Mouse (Mus musculus) urinary bladder, postnatal 14 days (tissue): ENCODE data around the gene Lifr.
A peak's percentile ranks its signal among the peaks of the same experiment; 100 is the strongest.

Experiments used
- DNase-seq: peaks from one replicate; pipeline ENCODE4 v3.0.0; 2021; ENCODE audit warnings: low spot score

Gene Lifr

GRCm38 (mm10) chr15:7157658-7158057 lies 67.2 kb downstream of the Lifr start:
- DNase-seq, result no peak

GRCm38 (mm10) chr15:7159869-7160268 lies 69.5 kb downstream of the Lifr start:
- DNase-seq, result no peak

- DNase-seq, result no peak
Measured at GRCm38 (mm10) chr15:7160321-7160720, 69.9 kb downstream of the Lifr start.

GRCm38 (mm10) chr15:7163851-7164250 lies 73.4 kb downstream of the Lifr start:
- no peak for DNase-seq

- no peak for DNase-seq
Measured at GRCm38 (mm10) chr15:7166735-7167134, 76.3 kb downstream of the Lifr start.

GRCm38 (mm10) chr15:7167238-7167905 lies 77.0 kb downstream of the Lifr start:
- peak; percentile 25 for DNase-seq

GRCm38 (mm10) chr15:7167906-7168532 lies 77.6 kb downstream of the Lifr start:
- DNase-seq, result no peak

GRCm38 (mm10) chr15:7172875-7173274 lies 82.5 kb downstream of the Lifr start:
- DNase-seq, result peak; percentile 65

- no peak for DNase-seq
Measured at GRCm38 (mm10) chr15:7173346-7173745, 82.9 kb downstream of the Lifr start.

- no peak for DNase-seq
Measured at GRCm38 (mm10) chr15:7173776-7174175, 83.4 kb downstream of the Lifr start.

- no peak for DNase-seq
Measured at GRCm38 (mm10) chr15:7180576-7180975, 90.2 kb downstream of the Lifr start.

- no peak for DNase-seq
Measured at GRCm38 (mm10) chr15:7187682-7188081, 97.3 kb downstream of the Lifr start.

GRCm38 (mm10) chr15:7189678-7190454 lies 99.5 kb downstream of the Lifr start:
- no peak for DNase-seq

GRCm38 (mm10) chr15:7191074-7191473 lies 100.7 kb downstream of the Lifr start:
- DNase-seq, result no peak

- DNase-seq, result no peak
Measured at GRCm38 (mm10) chr15:7192582-7192981, 102.2 kb downstream of the Lifr start.

- DNase-seq, result no peak
Measured at GRCm38 (mm10) chr15:7194147-7194720, 103.8 kb downstream of the Lifr start.

GRCm38 (mm10) chr15:7194748-7195221 lies 104.4 kb downstream of the Lifr start:
- DNase-seq, result no peak

GRCm38 (mm10) chr15:7197652-7198445 lies 107.4 kb downstream of the Lifr start:
- DNase-seq, result no peak

GRCm38 (mm10) chr15:7198816-7199215 lies 108.4 kb downstream of the Lifr start:
- DNase-seq, result no peak

GRCm38 (mm10) chr15:7200286-7200685 lies 109.9 kb downstream of the Lifr start:
- DNase-seq, result no peak
